Mouse (Mus musculus) kidney, adult 2 months (tissue): ENCODE data around the gene Fndc10. TPM values are rescaled to one million over a fixed set of nuclear protein-coding genes. Genes with fewer than 3 reads are reported as not detected.
"Not testable (repeated sequence)": the region's sequence is repeated elsewhere in the genome, so short reads cannot be mapped to it uniquely, and the experiment has no call there.

ENCODE experiments used
- DNase-seq: peaks from one replicate; pipeline ENCODE4 v3.0.0; 2021
- H3K27ac ChIP-seq: fragments of 200-500 bp; 2 replicates; pipeline ENCODE4 v1.5.1; 2012; ENCODE audit warnings: low read depth, low read length, control low read depth, inconsistent platforms; ENCODE audit not compliant: insufficient read depth
- H3K27me3 ChIP-seq: fragments of 200-500 bp; replicated peaks from 2 replicates; pipeline ENCODE4 v1.6.1; 2012; ENCODE audit warnings: mild to moderate bottlenecking, moderate library complexity, low read length, inconsistent platforms; ENCODE audit not compliant: control insufficient read depth, insufficient read depth
- H3K36me3 ChIP-seq: fragments of 200-500 bp; 2 replicates; pipeline ENCODE4 v1.6.1; 2012; ENCODE audit warnings: mild to moderate bottlenecking, moderate library complexity, low read length, inconsistent platforms; ENCODE audit not compliant: control insufficient read depth, insufficient read depth
- H3K4me1 ChIP-seq: fragments of 200-500 bp; 2 replicates; pipeline ENCODE4 v1.6.1; 2011; ENCODE audit warnings: low read length; ENCODE audit not compliant: control insufficient read depth, insufficient read depth
- H3K4me3 ChIP-seq: fragments of 200-500 bp; 2 replicates; pipeline ENCODE4 v1.5.1; 2011; ENCODE audit warnings: mild to moderate bottlenecking, low read depth, low read length, control low read depth; ENCODE audit not compliant: insufficient read depth
- CTCF ChIP-seq: fragments of 200-500 bp; conservative IDR thresholded peaks from 2 replicates; pipeline ENCODE4 v1.5.1; 2011; ENCODE audit warnings: low read depth, mild to moderate bottlenecking, control low read depth, low read length, moderate library complexity, mixed read lengths; ENCODE audit not compliant: insufficient read depth, insufficient read length
- POLR2A ChIP-seq: fragments of 200-500 bp; IDR thresholded peaks from one replicate; pipeline ENCODE4 v1.6.1; 2011; ENCODE audit warnings: low read depth, low read length, control low read depth
- WGBS: fragments of 180-500 bp; shearing (Covaris S2); methylation state at CpG from one replicate; pipeline ENCODE4 v1.1.7; 2018; 5-methylcytosine and 5-hydroxymethylcytosine counted together
- polyA plus RNA-seq: library from polyadenylated mRNA; depleted of rRNA; stranded (reverse); fragments of >200 nt; gene quantifications from 2 replicates; pipeline ENCODE4 v1.2.3, GENCODE M21; 2012; rRNA removed

Gene Fndc10
- polyA plus RNA-seq = 9.8 and 10.6 TPM in 2 replicates

DNA sequence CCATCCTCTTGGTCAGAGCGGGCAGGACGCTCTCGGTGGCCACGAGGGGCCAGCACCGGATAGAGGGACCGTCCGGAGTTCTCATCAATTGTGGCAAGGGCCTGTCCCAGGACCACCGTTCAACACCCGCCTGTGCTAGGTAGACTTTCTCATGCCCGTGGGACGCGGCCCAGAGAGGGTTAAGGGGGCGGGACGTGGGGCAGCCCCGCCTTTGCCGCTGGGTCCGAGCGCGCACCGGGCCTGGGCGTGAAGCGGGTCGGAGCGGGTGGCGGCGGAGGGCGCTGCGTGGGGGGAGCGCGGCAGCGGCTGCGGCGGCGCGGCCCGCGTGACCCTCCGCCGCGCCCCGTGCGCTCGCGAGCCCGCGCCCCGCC is at the start of gene Fndc10:
TSS of gene Fndc10 (plus strand) at position 232 of the 371 bp plus-strand sequence.
- peak; percentile 50 for DNase-seq
- 1% methylated on average over 43 of the region's 47 CpGs for WGBS
- Histone ChIP-seq H3K27me3 (no peaks in the 10 kb centered on the region), H3K4me3 (peak within 1 kb of the TSS; percentile 61), H3K4me1 (no peaks in the 10 kb centered on the region), H3K36me3 (no peaks in the 10 kb centered on the region), H3K27ac (no peak within 1 kb of the TSS)
- TF ChIP-seq CTCF (no peak), POLR2A (no peak)

DNA sequence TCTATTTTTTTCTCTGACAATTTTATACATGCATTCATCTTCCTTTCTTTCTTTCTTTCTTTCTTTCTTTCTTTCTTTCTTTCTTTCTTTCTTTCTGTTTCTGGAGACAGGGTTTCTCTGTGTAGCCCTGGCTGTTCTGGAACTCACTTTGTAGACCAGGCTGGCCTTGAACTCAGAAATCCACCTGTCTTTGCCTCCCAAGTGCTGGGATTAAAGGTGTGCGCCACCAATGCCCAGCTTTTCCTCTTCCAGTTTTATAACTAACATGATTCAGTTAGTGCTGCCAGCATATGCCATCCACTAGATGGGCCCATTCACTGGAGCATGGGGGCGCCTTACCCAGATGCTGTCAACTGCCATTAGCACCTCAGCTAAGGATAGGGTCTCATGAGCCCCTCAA is 48.8 kb upstream of the Fndc10 start, which contains the start of gene Gm10563:
TSS of gene Gm10563 (minus strand) at position 101 of the 400 bp plus-strand sequence.
- not testable (repeated sequence) for H3K4me1 ChIP-seq, H3K36me3 ChIP-seq
- WGBS = 98% methylated on average over 2 of the region's 2 CpGs

GRCm38 (mm10) chr4:155645721-155646120 is 48.4 kb upstream of the Fndc10 start:
- 63% methylated on average over 5 of the region's 5 CpGs for WGBS
- Histone ChIP-seq H3K27me3 (no peaks in the 10 kb centered on the region), H3K36me3 (peaks cover 7% of the 10 kb centered on the region), H3K4me1 (peaks cover 5% of the 10 kb centered on the region; the same call in 1 of the 2 replicates), H3K4me3 (no peak overlapping the region), H3K27ac (peak overlapping the region; percentile 83)
- no peak for TF ChIP-seq CTCF
- no peak for TF ChIP-seq POLR2A
- DNase-seq = peak; percentile 61

More for the DNA sequence above, 48.8 kb upstream of the Fndc10 start, which contains the start of gene Gm10563:
- DNase-seq, H3K27me3 ChIP-seq, H3K4me3 ChIP-seq: not testable (repeated sequence)
- peak within 1 kb of the TSS; percentile 83 for H3K27ac ChIP-seq

DNA sequence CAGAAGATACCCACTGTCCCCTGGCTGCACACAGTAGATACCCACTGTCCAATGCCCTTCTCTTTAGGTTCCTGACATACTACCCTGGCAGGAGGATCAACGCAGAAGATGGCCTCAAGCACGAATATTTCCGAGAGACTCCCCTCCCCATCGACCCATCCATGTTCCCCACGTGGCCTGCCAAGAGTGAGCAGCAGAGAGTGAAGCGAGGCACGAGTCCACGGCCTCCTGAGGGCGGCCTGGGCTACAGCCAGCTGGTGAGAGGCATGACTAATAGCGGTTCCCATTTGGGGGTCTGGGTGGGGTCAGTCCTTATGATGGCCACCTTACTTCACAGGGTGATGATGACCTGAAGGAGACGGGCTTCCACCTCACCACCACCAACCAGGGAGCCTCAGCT is 44.8 kb upstream of the Fndc10 start:
- H3K4me3 ChIP-seq = no peak overlapping the region
- H3K4me1 ChIP-seq = peaks cover 12% of the 10 kb centered on the region
- TF ChIP-seq CTCF (no peak), POLR2A (no peak)
- no peak for DNase-seq
- no peaks in the 10 kb centered on the region for H3K27me3 ChIP-seq
- no peak overlapping the region for H3K27ac ChIP-seq
- WGBS = 88% methylated on average over 11 of the region's 11 CpGs
- H3K36me3 ChIP-seq = peaks cover 5% of the 10 kb centered on the region

DNA sequence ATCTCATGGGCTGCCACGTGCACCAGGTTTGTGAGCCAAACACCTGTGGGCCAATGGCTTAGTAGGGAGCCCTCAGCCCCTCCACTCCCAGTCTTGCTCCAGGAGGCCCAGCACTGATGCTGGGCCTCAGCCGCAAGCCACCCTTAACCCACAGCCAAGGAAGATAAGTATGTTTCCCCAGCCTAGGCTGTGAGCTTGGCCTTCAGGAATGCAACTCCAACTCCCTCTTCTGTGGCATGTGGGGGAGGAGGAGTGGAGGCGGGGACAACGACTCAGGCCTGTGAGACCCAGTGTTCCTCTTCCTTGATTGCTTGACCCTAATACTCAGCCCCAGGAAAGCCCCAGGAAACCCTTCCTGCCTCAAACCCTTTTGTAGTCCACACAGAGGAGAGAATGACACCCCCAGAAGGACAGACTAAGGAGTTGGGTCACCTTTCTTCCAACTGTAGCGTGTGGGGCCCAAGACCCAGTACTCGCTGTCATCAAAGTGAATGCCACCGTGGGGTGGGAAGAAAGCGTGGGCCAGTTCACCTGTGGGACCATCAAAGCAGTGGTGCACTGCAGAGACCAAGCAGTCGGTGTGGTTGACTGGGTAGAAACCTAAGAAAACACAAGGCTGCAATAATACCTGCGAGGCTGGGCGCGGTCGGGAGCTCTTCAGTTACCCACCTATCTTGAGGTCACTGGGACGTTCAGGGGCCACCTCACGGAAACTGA is 42.4 kb upstream of the Fndc10 start:
- Histone ChIP-seq H3K4me1 (peaks cover 10% of the 10 kb centered on the region), H3K4me3 (no peak overlapping the region), H3K27ac (no peak overlapping the region), H3K27me3 (no peaks in the 10 kb centered on the region), H3K36me3 (peaks cover 5% of the 10 kb centered on the region)
- peak; percentile 36 for DNase-seq
- TF ChIP-seq POLR2A = no peak
- no peak for TF ChIP-seq CTCF
- WGBS = 59% methylated on average over 15 of the region's 15 CpGs

DNA sequence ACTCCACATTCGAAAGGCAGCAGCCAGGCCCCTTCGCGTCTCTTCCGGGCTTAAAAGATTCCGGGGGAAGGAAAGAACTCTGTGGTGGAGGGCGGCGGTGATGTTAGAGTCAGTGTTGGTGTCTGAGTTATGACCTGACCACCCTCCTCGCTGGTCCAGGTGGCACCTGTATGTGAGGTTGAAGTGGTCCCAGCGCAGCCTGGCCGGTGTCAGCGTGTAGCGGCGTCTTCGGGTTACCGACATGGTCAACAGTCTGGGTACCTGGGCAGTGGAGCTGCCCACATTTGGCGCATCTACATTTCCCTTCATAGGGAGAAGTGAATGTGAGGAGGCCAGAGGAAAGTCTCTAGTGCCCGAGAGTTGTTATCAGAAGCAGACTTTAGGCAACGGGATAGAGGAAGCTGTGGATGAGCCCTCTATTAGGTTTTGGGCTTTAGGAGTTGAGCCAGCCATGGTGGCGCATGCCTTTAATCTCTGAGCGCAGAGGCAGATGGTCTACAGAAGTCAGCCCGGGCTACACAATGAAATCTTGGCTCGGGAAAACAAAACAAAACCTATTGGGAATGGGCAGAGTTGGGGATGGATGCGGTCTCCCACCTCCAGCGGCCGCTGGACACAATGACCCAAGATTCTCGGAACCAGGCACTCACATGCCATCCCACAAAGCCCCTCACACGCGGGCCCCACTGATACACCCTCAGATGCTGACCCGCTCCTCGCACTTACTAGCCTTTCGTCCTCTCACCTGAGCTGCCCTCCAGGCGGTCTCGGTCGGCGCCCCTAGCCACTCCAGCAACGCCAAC is 41.7 kb upstream of the Fndc10 start:
- WGBS = 33% methylated on average over 36 of the region's 36 CpGs
- no peak for DNase-seq

GRCm38 (mm10) chr4:155653086-155653450 is 41.1 kb upstream of the Fndc10 start, which contains the start of gene Mmp23:
TSS of gene Mmp23 (minus strand) at chr4:155653384.
- 3% methylated on average over 33 of the region's 33 CpGs for WGBS
- Histone ChIP-seq H3K4me1 (peaks cover 10% of the 10 kb centered on the region), H3K4me3 (peak within 1 kb of the TSS; percentile 24; the same call in 1 of the 2 replicates), H3K36me3 (peaks cover 1% of the 10 kb centered on the region), H3K27me3 (no peaks in the 10 kb centered on the region), H3K27ac (no peak within 1 kb of the TSS)
- TF ChIP-seq POLR2A (no peak), CTCF (no peak)
- DNase-seq = peak; percentile 17

More for the DNA sequence above, 41.7 kb upstream of the Fndc10 start:
- TF ChIP-seq POLR2A = no peak
- TF ChIP-seq CTCF = no peak
- peaks cover 4% of the 10 kb centered on the region for H3K36me3 ChIP-seq
- H3K4me1 ChIP-seq = peaks cover 10% of the 10 kb centered on the region
- H3K27ac ChIP-seq = no peak overlapping the region
- no peaks in the 10 kb centered on the region for H3K27me3 ChIP-seq
- H3K4me3 ChIP-seq = peak overlapping the region; percentile 24; the same call in 1 of the 2 replicates
